Mouse (Mus musculus): ENCODE measurements around the gene Hipk1.
"Not testable (repeated sequence)": the region's sequence is repeated elsewhere in the genome, so short reads cannot be mapped to it uniquely, and the experiment has no call there.

Hipk1 gene

DNA sequence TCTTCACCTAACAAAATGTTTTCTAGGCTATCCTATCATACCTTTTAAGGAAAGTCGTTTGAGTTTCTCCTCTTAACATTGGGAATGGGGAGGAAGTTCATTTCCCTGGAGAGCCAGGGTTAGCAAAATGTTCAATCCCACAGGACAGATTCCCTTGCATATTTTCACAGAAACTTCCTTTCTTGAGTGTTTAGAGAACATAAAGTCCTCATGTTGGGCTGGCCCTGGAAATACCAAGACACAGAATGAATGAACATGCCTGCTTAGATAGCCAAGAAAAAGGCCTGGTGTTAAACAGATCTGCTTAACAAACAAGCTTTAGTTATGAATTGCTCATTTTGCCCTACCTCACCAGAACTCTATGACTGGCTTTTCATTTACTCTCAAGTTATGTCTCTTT lies 1.2 kb upstream of the Hipk1 start:
- peak; percentile 40 to 75 for DNase-seq (ENCODE audit: low spot score in 2 of 2)

DNA sequence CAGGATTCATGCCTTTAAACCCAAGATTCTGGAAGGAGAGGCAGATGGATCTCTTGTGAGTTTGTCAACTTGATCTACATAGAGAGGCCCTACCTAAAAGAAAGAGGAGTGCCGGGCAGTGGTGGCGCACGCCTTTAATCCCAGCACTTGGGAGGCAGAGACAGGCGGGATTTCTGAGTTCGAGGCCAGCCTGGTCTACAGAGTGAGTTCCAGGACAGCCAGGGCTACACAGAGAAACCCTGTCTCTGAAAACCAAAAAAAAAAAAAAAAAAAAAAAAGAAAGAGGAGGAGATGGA lies 696 bp upstream of the Hipk1 start:
- DNase-seq (ENCODE audit: low spot score in 2 of 2): not testable (repeated sequence)

GRCm38 (mm10) chr3:103790346-103791145 lies 817 bp downstream of the Hipk1 start:
- peak in 1 of 2 experiments; percentile 23 for DNase-seq (ENCODE audit: low spot score in 2 of 2)

GRCm38 (mm10) chr3:103789891-103790345 lies 1.4 kb downstream of the Hipk1 start:
- peak; percentile 49 to 66 for DNase-seq (ENCODE audit: low spot score in 2 of 2)

DNA sequence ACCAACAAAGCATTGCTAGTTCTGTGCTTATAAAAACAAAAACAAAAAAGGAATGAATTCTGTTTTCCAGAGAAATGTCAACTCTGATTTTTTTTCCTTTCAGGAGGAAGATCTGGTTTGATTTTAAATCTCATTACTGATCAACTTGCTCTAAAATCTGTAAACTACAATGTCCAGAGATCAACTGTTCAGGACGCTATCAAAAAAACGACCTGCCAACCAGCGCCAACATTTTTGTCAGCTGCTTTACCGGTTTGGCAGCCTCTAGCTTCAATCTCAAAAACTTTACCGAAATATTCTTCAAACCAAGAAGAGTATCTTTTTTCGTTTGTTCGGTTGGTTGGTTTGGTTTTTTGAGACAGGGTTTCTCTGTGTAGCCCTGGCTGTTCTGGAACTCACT lies 2.3 kb downstream of the Hipk1 start:
- no peak for DNase-seq (ENCODE audit: low spot score in 2 of 2)

- peak; percentile 18 to 40 for DNase-seq (ENCODE audit: low spot score in 2 of 2)
These were observed 4.1 kb downstream of the Hipk1 start for GRCm38 (mm10) chr3:103787225-103787624.

DNA sequence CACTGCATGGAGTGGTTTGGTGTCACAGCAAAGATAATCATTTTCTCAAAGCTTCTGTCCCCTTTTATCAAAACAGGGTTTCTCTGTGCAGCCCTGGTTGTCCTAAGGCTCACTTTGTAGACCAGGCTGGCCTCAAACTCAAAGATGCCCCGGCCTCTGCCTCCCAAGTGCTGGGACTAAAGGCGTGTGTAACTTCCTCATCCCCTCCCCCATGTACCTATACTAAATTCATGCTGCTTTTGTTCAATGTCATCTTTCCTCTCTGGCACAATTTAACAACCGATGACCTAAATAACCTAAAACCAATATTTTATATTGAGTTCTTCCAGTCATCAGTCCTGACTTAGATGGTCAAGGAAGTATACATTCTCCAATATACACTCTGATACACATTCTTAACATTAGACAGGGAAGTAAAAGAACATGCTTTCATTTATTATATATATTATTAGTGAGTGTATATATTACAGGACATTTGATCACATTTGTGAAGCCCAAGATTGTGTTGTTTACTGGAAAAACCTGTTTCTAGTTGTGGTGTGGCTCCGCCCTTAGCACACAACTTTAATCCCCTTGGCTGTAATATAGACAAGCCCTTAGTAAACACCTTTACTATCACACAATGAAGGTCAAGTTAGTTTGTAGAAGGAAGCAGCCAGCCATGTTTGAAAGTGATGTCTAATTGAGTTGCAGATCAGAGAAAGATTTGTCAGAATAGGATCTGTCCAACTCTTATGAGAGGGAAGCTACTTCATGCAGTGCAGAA lies 8.3 kb downstream of the Hipk1 start:
- DNase-seq (ENCODE audit: low spot score in 2 of 2): no peak

GRCm38 (mm10) chr3:103780777-103781176 lies 10.6 kb downstream of the Hipk1 start:
- DNase-seq (ENCODE audit: low spot score in 2 of 2): no peak

DNA sequence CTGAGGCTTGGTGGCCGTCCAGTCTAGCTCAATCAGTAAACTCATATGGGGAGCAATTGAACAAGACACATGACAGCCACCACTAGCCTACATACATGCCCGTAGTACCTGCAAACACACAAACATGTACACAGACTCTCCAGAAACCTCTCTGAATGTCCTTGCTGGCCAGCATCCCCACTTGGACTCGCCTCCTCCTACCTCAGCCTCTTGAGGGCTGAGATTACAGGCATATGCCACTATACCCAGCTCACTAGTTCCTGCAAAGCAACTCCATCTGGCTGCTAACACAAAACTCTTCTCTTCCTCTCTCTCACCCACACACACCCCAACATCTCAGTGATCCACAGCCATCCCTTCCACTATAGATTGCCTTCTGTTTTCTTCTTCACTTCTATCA lies 11.1 kb downstream of the Hipk1 start:
- no peak for DNase-seq (ENCODE audit: low spot score in 2 of 2)

DNA sequence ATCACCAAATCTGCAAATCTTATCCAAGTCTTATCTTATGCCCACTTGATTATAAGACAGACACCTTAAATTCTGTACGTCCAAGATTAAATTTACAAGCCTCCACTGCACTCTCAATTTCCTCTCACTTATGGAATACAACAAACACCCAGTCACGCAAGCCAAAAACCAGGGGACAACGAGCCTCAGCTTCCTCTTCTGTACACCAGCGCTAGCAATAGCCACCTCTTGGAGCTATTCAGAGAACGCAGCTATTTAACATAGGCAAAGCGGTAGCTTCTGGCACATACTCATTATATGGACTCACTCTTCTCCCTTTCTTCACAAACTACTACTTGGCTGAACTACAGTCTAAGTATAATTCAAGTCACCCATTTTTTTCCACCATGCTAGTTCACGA lies 12.2 kb downstream of the Hipk1 start:
- DNase-seq (ENCODE audit: low spot score in 2 of 2): no peak

- no peak for DNase-seq (ENCODE audit: low spot score in 2 of 2)
These were observed 12.7 kb downstream of the Hipk1 start for GRCm38 (mm10) chr3:103778660-103779059.

- DNase-seq (ENCODE audit: low spot score in 2 of 2): no peak
These were observed 13.4 kb downstream of the Hipk1 start for GRCm38 (mm10) chr3:103777940-103778339.

GRCm38 (mm10) chr3:103774009-103774408 lies 17.4 kb downstream of the Hipk1 start:
- no peak for DNase-seq (ENCODE audit: low spot score in 2 of 2)

GRCm38 (mm10) chr3:103773508-103773907 lies 17.9 kb downstream of the Hipk1 start:
- DNase-seq (ENCODE audit: low spot score in 2 of 2): no peak

DNA sequence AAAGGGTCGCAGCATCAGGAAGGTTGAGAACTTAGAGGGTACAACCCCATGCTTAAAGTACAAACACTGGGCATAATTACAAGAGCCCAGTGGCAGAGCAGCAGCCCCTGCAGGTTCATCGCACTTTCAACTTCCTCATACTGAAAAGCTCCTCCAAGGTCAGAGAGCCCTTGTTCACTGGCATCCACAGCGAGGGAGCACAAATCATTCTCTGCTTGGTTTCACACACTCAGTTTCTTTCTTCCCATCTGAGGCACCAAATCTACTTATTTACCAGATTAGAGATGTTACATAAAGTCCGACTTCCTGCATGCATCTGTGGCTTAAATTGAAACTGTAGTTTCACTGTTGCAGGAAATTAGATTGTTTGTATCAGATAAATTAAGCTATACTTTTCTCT lies 18.5 kb downstream of the Hipk1 start:
- DNase-seq (ENCODE audit: low spot score in 2 of 2): peak in 1 of 2 experiments; percentile 27

- peak; percentile 61 to 85 for DNase-seq (ENCODE audit: low spot score in 2 of 2)
These were observed 19.7 kb downstream of the Hipk1 start for GRCm38 (mm10) chr3:103771531-103772130.

DNA sequence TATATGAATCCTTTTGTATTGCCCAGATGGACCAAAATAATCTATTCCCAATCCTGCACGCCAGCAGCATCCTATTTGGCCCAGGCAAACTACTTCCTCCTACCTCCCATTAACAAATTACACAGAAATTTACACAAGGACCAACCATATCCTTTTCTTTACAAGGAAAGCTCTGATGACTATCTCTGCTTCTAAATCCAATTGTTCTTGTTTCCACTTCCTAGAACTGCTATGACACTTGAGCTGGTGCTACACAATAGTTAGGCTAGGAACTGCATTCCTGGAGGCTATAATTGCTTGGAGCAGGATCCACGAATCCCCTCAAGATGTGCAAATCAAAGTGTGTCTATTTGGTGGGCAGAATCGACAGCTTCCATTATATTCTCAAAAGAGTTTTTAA lies 24.6 kb downstream of the Hipk1 start:
- DNase-seq (ENCODE audit: low spot score in 2 of 2): peak in 1 of 2 experiments; percentile 50

GRCm38 (mm10) chr3:103759261-103759970 lies 31.9 kb downstream of the Hipk1 start:
- no peak for DNase-seq (ENCODE audit: low spot score in 2 of 2)

DNA sequence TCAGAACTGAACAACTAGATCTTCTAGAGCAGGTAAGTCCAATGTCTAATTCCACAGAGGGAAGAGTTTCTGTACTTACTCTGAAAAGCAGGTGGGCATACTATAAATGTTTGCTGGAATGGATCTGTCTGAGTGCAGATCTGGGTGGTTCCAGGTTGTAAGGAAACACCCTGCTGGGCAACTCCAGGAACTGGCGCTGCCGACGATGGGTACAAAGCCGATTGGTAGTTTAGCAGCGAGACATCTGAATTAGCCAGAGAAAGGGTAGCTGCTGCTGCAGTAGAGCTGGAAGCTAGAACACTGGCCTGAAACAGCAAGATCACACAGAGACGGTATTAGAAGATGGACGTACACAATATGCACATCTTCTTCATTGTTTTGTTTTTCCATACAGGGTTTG lies 32.9 kb downstream of the Hipk1 start:
- no peak for DNase-seq (ENCODE audit: low spot score in 2 of 2)

DNA sequence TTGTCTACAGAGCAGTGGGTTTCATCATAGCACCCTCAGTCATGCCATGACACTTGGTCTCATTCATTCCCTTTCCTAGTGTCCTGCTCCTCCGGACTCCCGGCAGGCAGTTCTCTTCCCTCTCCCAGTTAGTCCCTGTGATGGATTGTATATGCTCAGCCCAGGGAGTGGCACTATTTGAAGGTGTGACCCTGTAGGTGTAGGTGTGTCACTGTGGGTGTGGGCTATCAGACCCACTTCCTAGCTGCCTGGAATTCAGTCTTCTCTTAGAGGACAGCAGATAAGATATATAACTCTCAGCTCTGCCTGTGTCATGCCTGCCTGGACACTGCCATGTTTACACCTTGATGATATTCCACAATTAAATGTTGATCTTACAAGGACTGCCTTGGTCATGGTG lies 34.4 kb downstream of the Hipk1 start:
- no peak for DNase-seq (ENCODE audit: low spot score in 2 of 2)

- no peak for DNase-seq (ENCODE audit: low spot score in 2 of 2)
These were observed 36.0 kb downstream of the Hipk1 start for GRCm38 (mm10) chr3:103755351-103755750.

DNA sequence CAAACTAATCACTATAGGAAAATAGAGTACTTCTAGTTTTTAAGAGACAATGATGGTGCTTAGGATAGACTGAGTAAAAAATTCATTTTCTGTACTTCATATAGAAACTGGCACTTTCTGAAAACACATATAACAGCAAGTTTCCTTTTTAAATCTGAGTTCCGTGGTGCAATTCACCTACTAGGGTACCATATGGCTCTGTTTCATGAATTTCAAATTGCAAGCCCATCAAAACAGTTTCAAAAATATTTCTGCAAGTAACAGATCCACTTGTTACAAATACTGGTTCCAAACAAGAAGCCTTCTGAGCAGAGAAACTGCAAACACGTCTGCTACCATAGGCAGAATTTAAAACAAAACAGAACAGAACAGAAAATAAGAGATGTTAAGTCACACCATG lies 39.8 kb downstream of the Hipk1 start:
- no peak for DNase-seq (ENCODE audit: low spot score in 2 of 2)
